Mouse (Mus musculus) erythroblast, embryonic 14.5 days (primary cell): ENCODE results near the gene Gps1.

Experiments
- GATA1 ChIP-seq: IDR thresholded peaks from 2 replicates; pipeline ENCODE4 v1.6.1; 2012; ENCODE audit warnings: low read length, inconsistent platforms, mixed read lengths
- TAL1 ChIP-seq: IDR thresholded peaks from 3 replicates; pipeline ENCODE4 v1.6.1; 2012; ENCODE audit warnings: low read length, inconsistent platforms, mixed read lengths

GRCm38 (mm10) chr11:120744121-120744701, 39.9 kb upstream of the Gps1 start:
- no peak for TF ChIP-seq TAL1
- no peak for TF ChIP-seq GATA1
